Mouse (Mus musculus) hindbrain, embryonic 10.5 days (tissue): ENCODE measurements around the gene Gm21119. TPM values are rescaled to one million over a fixed set of nuclear protein-coding genes. Genes with fewer than 3 reads are reported as not detected.
"Not testable (repeated sequence)": the region's sequence is repeated elsewhere in the genome, so short reads cannot be mapped to it uniquely, and the experiment has no call there.

ENCODE experiments used
- DNase-seq: peaks from one replicate; pipeline ENCODE4 v3.0.0-alpha.2; 2017; ENCODE audit warnings: low spot score
- H3K27ac ChIP-seq: fragments of 300-500 bp; sonication (generic); 2 replicates; pipeline ENCODE4 v1.5.1; 2016; ENCODE audit warnings: mild to moderate bottlenecking, moderate library complexity
- H3K27me3 ChIP-seq: fragments of 300-500 bp; sonication (generic); 2 replicates; pipeline ENCODE4 v1.6.1; 2016; ENCODE audit warnings: mild to moderate bottlenecking; ENCODE audit not compliant: poor library complexity, insufficient read depth, severe bottlenecking
- H3K36me3 ChIP-seq: fragments of 300-500 bp; sonication (generic); 2 replicates; pipeline ENCODE4 v1.6.1; 2016; ENCODE audit warnings: mild to moderate bottlenecking, moderate library complexity
- H3K4me1 ChIP-seq: fragments of 300-500 bp; sonication (generic); replicated peaks from 2 replicates; pipeline ENCODE4 v1.6.1; 2016; ENCODE audit warnings: mild to moderate bottlenecking
- H3K4me3 ChIP-seq: fragments of 300-500 bp; sonication (generic); 2 replicates; pipeline ENCODE4 v1.5.1; 2016; ENCODE audit warnings: mild to moderate bottlenecking, moderate library complexity
- H3K9me3 ChIP-seq: fragments of 300-500 bp; sonication (generic); 2 replicates; pipeline ENCODE4 v1.6.1; 2016; ENCODE audit warnings: mild to moderate bottlenecking, moderate library complexity
- WGBS: fragments of 180-500 bp; shearing (Covaris S2); methylation state at CpG from one replicate; pipeline ENCODE4 v1.1.7; 2016; 5-methylcytosine and 5-hydroxymethylcytosine counted together
- polyA plus RNA-seq: library from polyadenylated mRNA; unstranded; fragments of >200 nt; fragmentation: Nextera tagmentation; extraction: Ambion mirVana; gene quantifications from 2 replicates; pipeline ENCODE4 v1.2.1, GENCODE M21; 2016

The Gm21119 gene
- polyA plus RNA-seq, 1 experiment from 2014 or later, result not detected

DNA sequence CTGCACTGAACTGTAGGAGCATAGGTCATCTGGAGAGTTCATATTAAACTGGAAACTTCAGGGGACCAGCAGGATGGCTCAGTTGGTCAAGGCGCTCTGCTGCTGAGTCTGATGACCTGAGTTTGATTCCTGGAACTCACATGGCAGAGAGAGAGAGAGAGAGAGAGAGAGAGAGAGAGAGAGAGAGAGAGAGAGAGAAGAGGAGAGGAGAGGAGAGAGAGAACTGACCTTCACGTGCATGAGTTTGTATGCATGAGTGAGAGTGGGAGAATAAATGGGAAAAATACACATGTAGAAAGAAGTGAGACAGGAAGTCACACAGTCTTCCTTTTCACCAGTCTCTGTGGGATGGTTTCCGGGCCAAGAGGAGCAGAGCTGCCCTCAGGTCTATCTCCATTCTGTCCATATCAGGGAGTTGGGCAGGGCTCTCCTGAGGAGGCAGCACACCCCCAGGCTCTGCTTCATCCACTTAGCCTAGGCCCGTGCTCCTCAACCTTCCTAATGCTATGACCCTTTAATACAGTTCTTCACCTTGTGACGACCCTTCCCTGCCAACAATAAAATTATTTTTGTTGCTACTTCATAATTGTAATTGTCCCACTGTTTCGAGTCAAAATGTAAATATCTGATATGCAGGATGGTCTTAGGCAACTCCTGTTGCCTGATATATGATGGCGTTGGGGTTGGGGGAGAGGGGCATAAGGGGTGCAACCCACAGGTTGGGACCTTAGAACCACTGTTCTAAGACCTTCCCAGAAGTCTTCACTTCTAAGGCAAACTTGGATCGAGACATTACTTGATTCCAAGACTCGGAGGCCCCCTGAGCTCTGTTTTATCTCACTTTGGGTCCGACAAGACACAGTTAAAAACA lies 16.2 kb upstream of the Gm21119 start:
- not testable (repeated sequence) for H3K36me3 ChIP-seq, H3K27ac ChIP-seq, H3K4me1 ChIP-seq, H3K9me3 ChIP-seq, H3K27me3 ChIP-seq, DNase-seq, H3K4me3 ChIP-seq
- 81% methylated on average over 9 of the region's 10 CpGs for WGBS

DNA sequence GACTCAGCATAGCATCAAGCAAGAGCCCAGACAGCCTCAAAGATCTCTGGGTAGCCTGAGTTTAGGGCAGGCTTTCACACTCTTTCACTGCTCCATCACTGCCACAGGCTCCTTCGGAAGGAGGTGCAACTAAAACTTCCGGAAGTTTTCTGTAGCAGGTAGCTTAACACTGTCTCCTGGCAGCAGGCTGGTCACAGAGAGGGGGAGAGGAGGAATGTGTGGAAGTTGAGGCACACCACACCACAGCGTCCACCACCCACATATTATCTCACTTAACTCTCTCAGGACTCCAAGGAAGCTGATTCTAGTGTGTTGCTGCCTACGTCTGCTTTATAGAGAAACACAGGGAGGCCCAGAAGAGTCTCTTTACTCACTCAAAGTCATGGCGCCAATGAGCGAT lies 15.4 kb upstream of the Gm21119 start:
- not testable (repeated sequence) for H3K4me3 ChIP-seq, H3K27me3 ChIP-seq, H3K27ac ChIP-seq, H3K9me3 ChIP-seq, H3K4me1 ChIP-seq, H3K36me3 ChIP-seq
- 85% methylated on average over 4 of the region's 6 CpGs for WGBS
- DNase-seq, result peak; percentile 0

- 85% methylated on average over 1 of the region's 1 CpGs for WGBS
These were observed 3.9 kb upstream of the Gm21119 start for GRCm38 (mm10) chr8:20610856-20611255.

DNA sequence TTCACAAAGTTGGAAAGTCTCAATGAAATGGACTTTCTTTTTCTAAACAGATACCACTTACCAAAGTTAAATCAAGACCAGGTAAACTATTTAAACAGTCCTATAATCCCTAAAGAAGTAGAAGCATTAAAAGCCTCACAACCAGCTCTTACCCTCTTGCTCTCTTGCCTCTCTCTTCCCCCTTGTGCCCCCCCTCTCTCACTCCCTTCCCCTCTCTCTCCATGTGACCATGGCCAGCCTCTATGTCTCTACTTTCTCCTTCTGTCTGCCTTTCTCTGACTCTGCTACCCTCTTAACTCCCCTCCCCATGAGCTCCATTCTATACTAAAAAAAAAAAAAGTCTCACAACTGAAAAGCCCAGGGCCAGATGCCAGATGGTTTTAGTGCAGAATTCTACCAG lies 2.0 kb upstream of the Gm21119 start:
- H3K27me3 ChIP-seq, H3K4me3 ChIP-seq, H3K36me3 ChIP-seq, DNase-seq, H3K4me1 ChIP-seq, H3K27ac ChIP-seq, H3K9me3 ChIP-seq: not testable (repeated sequence)

More at GRCm38 (mm10) chr8:20610856-20611255, 3.9 kb upstream of the Gm21119 start:
- not testable (repeated sequence) for DNase-seq, H3K4me1 ChIP-seq, H3K4me3 ChIP-seq, H3K27me3 ChIP-seq, H3K9me3 ChIP-seq, H3K27ac ChIP-seq, H3K36me3 ChIP-seq

DNA sequence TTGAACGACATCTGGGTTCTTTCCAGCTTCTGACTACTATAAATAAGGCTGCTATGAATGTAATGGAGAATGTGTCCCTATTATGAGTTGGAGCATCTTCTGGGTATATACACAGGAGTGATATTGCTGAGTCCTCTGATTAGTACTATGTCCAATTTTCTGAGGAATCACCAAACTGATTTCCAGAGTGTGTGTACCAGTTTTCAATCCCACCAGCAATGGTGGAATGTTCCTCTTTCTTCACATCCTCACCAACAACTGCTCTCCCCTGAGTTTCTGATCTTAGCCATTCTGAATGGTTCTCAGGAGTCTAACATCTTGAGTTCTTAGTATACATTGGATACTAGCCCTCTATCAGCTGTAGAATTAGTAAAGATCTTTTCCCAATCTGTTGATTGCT lies 16.0 kb downstream of the Gm21119 start:
- WGBS, result 65% methylated on average over 1 of the region's 1 CpGs
- not testable (repeated sequence) for H3K9me3 ChIP-seq, H3K27ac ChIP-seq, DNase-seq, H3K36me3 ChIP-seq, H3K4me1 ChIP-seq, H3K4me3 ChIP-seq, H3K27me3 ChIP-seq

- not testable (repeated sequence) for H3K4me3 ChIP-seq, H3K4me1 ChIP-seq, H3K27me3 ChIP-seq, H3K9me3 ChIP-seq, H3K27ac ChIP-seq, DNase-seq, H3K36me3 ChIP-seq
- 53% methylated on average over 1 of the region's 1 CpGs for WGBS
These were observed 23.2 kb downstream of the Gm21119 start for GRCm38 (mm10) chr8:20637931-20638330.

- H3K27ac ChIP-seq, DNase-seq, H3K36me3 ChIP-seq, H3K27me3 ChIP-seq, H3K4me3 ChIP-seq, H3K9me3 ChIP-seq, H3K4me1 ChIP-seq: not testable (repeated sequence)
- WGBS, result no CpG with 5 or more reads among the region's 1 CpGs
These were observed 28.8 kb downstream of the Gm21119 start for GRCm38 (mm10) chr8:20643536-20643935.

- not testable (repeated sequence) for H3K4me3 ChIP-seq, H3K27me3 ChIP-seq, H3K27ac ChIP-seq, H3K9me3 ChIP-seq, H3K4me1 ChIP-seq, H3K36me3 ChIP-seq, DNase-seq
These were observed 38.3 kb downstream of the Gm21119 start for GRCm38 (mm10) chr8:20652976-20653375.

- not testable (repeated sequence) for H3K4me3 ChIP-seq, H3K36me3 ChIP-seq, DNase-seq, H3K27me3 ChIP-seq, H3K4me1 ChIP-seq, H3K27ac ChIP-seq, H3K9me3 ChIP-seq
These were observed 63.7 kb downstream of the Gm21119 start for GRCm38 (mm10) chr8:20678418-20678817.
